Mouse (Mus musculus) thymus, postnatal 0 days (tissue): Measurements from ENCODE around the gene Fyb2. TPM values are rescaled to one million over a fixed set of nuclear protein-coding genes. Genes with fewer than 3 reads are reported as not detected.

Source experiments
- DNase-seq: peaks from one replicate; pipeline ENCODE4 v3.0.0-alpha.2; 2015; ENCODE audit warnings: low spot score
- polyA plus RNA-seq: library from polyadenylated mRNA; unstranded; fragments of >200 nt; fragmentation: Nextera tagmentation; extraction: Ambion mirVana; gene quantifications from 2 replicates; pipeline ENCODE4 v1.2.1, GENCODE M21; 2015

Fyb2 gene
- polyA plus RNA-seq, 1 experiment from 2014 or later: 1.1 TPM

GRCm38 (mm10) chr4:104936011-104936410 lies 22.8 kb downstream of the Fyb2 start:
- no peak for DNase-seq

- DNase-seq: no peak
Observed at GRCm38 (mm10) chr4:104939535-104939934, 26.3 kb downstream of the Fyb2 start.

GRCm38 (mm10) chr4:104941895-104942294 lies 28.6 kb downstream of the Fyb2 start:
- no peak for DNase-seq

- DNase-seq: no peak
Observed at GRCm38 (mm10) chr4:104944482-104944881, 31.2 kb downstream of the Fyb2 start.

- no peak for DNase-seq
Observed at GRCm38 (mm10) chr4:104948886-104949285, 35.6 kb downstream of the Fyb2 start.

GRCm38 (mm10) chr4:104949304-104949703 lies 36.0 kb downstream of the Fyb2 start:
- no peak for DNase-seq

GRCm38 (mm10) chr4:104951280-104951878 lies 38.1 kb downstream of the Fyb2 start:
- no peak for DNase-seq

DNA sequence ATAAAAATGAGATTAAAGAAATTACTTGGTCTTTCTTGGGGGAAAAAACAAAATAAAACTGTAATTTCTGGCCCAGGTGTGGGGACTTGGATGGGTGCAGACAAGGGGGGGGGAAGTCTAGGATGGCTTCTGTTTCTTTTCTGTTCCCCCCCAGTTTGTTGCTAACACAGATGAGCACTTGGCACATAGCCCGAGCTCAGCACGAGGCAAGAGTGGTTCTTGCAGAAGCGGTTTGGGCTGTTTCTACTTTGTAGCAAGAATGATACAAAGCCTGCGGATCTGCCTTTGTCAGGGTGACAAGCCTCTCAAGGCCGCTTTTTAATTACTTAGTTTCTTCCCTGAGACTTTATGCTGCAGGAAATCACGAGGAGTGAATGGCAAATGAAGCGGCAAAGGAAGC lies 43.4 kb downstream of the Fyb2 start:
- DNase-seq: no peak

DNA sequence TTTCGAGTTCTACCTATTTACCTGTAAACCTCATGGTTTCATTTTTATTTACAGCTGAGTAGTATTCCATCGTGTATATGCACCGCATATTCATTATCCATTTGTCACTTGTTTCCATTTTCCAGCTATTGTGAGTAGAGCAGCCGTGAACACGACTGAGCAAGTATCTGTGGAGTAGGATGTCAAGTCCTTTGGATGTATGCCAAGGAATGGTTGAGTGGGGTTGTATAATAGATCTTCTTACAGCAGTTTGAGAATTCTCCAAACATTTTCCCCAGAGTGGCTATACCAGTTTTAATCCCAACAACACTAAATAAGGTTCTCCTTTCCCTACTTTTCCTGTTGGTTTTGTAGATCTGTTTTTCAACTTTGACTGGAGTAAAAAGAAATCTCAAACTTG lies 48.2 kb downstream of the Fyb2 start:
- no peak for DNase-seq

DNA sequence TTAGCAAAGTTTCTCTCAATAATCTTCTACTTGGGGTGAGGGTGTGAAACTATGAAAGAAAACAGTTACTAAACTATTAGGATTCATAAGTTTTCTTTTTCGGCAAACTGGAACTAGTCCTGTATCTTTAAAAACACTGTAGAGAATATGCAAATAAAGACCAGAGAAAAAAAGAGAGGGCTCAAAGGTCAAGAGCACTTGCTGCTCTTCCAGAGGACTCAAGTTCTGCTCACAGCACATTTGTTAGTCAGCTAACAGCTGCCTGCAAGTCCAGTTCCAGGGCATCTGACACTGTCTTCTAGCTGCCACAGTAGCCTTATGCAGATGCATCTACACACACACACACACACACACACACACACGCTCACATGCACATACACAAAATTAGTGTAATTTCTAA lies 59.4 kb downstream of the Fyb2 start:
- DNase-seq: no peak

- DNase-seq: no peak
Observed at GRCm38 (mm10) chr4:104975162-104975830, 62.0 kb downstream of the Fyb2 start.

DNA sequence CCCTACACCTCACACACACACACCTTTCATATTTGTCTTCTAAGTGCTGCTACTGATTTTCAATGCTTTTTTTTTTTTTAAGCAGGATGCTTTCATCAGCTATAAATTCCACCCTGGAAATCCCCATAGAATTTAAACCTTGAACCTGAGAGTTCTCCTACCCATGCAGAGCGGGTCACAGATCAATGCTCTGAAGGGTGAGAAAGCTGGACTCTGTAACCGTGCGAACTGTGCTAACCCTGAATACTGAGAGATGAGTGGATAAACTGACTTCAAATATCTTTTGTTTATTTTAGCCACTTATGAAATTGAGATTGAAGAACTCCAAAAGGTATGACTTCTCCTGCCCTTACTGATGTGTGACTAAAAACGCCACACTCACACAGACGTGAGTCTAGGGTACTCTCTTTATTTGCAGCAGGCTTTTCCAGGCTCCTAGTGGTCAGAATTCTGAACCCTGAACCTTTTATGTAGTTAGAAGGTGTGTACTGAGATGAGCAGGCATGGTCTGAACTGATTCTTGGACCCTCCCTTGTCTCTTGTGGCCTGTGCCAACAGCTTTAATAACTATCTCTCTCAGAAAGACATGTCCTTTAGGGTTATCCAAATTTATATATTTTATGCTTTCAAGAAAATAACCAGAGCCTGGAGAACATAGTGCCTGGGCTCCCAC lies 72.8 kb downstream of the Fyb2 start:
- DNase-seq: no peak

DNA sequence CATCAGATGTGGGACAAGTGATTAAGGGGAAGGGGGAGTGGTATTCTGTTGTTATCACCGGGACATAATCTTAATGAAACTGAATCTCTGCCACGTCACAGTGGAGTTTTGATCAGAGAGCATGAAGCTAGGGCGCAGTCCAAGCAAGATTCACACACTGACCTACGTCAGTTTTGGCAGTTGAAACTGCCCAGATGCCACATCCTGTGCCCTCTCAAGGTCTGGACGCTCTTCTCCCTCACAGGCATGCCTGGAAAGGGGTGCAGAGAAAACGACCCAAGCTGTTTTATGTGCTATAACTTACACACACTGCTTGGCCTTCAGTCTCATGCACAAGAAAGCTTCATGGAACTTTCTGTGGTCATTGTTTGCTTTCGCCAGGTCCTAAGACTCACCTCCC lies 74.4 kb downstream of the Fyb2 start:
- no peak for DNase-seq

- no peak for DNase-seq
Observed at GRCm38 (mm10) chr4:104988102-104988501, 74.8 kb downstream of the Fyb2 start.

GRCm38 (mm10) chr4:104988709-104989108 lies 75.5 kb downstream of the Fyb2 start:
- DNase-seq: no peak

- no peak for DNase-seq
Observed at GRCm38 (mm10) chr4:104990016-104990415, 76.8 kb downstream of the Fyb2 start.

- no peak for DNase-seq
Observed at GRCm38 (mm10) chr4:104990686-104991085, 77.4 kb downstream of the Fyb2 start.

GRCm38 (mm10) chr4:104992271-104992670 lies 79.0 kb downstream of the Fyb2 start:
- no peak for DNase-seq

- no peak for DNase-seq
Observed at GRCm38 (mm10) chr4:104993140-104993874, 80.1 kb downstream of the Fyb2 start.

DNA sequence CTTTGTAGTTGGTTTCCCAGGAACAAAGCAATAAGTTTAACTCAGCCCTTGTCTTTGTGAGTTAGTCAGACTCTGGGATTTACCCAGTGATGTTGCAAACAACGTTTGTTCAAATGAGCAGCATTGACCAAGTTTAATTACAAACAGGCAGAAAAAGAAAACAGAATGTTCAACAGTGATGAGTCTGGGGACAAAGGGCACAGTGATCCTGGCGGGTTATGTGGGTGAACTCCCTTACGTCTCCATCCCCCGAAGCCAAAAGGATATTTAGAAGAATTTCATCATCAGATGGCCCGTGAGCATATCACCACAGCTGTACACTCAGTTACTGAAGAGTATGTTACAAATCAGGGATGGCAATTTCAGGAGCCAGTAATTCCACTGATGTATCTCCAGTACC lies 86.4 kb downstream of the Fyb2 start:
- no peak for DNase-seq

- no peak for DNase-seq
Observed at GRCm38 (mm10) chr4:105001736-105002135, 88.5 kb downstream of the Fyb2 start.

DNA sequence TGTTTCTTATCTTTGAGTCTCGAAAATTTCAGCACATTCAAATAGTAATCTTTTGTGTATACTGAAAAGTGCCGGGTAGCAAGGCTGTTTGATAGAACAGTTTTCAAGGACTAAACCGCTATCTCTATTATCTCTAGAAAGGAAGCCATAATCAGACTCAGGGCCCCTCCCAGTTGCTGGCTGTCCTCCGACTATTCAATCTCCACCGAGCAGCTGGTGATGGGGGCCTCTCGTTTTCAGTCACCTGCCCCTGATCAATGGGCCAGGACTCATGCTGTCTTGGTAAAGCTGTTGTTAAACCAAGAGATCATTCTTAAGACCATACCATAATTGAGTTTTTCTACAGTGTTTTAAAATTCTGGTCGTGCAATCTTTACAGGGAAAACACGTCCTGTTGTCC lies 90.9 kb downstream of the Fyb2 start:
- no peak for DNase-seq
